Comparison of ENCODE assay signal across 7 mouse cellular contexts in genomic region chr6:88924502-88925275, GRCm38 (mm10). TPM values are rescaled to one million over a fixed set of nuclear protein-coding genes. Genes with fewer than 3 reads are reported as not detected.
A peak's percentile ranks its signal among the peaks of the same experiment; 100 is the strongest.
DNase-seq lines count a peak whose midpoint lies in the region; ATAC-seq lines count a peak whose summit lies in the region.

No protein-coding gene starts in this region.

- H3K36me3 ChIP-seq in hindbrain, embryonic 15.5 days: no peaks in the 10 kb centered on the region
- H3K36me3 ChIP-seq in limb, embryonic 15.5 days: no peaks in the 10 kb centered on the region

- H3K4me2 ChIP-seq in hindbrain, embryonic 15.5 days: no peak overlapping the region
- H3K4me2 ChIP-seq in limb, embryonic 15.5 days: no peak overlapping the region

- H3K4me3 ChIP-seq in hindbrain, embryonic 15.5 days: no peak overlapping the region
- H3K4me3 ChIP-seq in limb, embryonic 15.5 days: no peak overlapping the region

- WGBS in hindbrain, embryonic 15.5 days: 6% methylated on average over 5 of the region's 5 CpGs
- 11% methylated on average over 5 of the region's 5 CpGs for WGBS in limb, embryonic 15.5 days

- peak; percentile 19; the same call in 1 of the 2 replicates for ATAC-seq in hindbrain, embryonic 15.5 days (ENCODE audit: low FRiP score, low read depth)
- ATAC-seq in limb, embryonic 15.5 days (ENCODE audit: insufficient number of reproducible peaks, low FRiP score, low TSS enrichment, low read depth): peak; percentile 75

- H3K27ac ChIP-seq in hindbrain, embryonic 15.5 days (replicated peaks): peak overlapping the region; percentile 65
- H3K27ac ChIP-seq in limb, embryonic 15.5 days: peak overlapping the region; percentile 87

- H3K4me1 ChIP-seq in hindbrain, embryonic 15.5 days (replicated peaks): peaks cover 46% of the 10 kb centered on the region
- peaks cover 34% of the 10 kb centered on the region for H3K4me1 ChIP-seq in limb, embryonic 15.5 days

- DNase-seq in NIH3T3 (ENCODE audit: low read depth): peak; percentile 95
- DNase-seq in brain, adult 2 months (ENCODE audit: low read depth, low spot score): peak; percentile 83
- peak; percentile 75 for DNase-seq in gastrocnemius, adult 18-20 months (ENCODE audit: low spot score)
- peak; percentile 61 for DNase-seq in ovary, postnatal 36 days (ENCODE audit: low spot score)
- no peak for DNase-seq in frontal cortex, postnatal 25 days (ENCODE audit: low spot score in 2 of 2)

- no peaks in the 10 kb centered on the region for H3K9me3 ChIP-seq in hindbrain, embryonic 15.5 days
- H3K9me3 ChIP-seq in limb, embryonic 15.5 days: no peaks in the 10 kb centered on the region

- no peaks in the 10 kb centered on the region for H3K27me3 ChIP-seq in hindbrain, embryonic 15.5 days
- H3K27me3 ChIP-seq in limb, embryonic 15.5 days: no peaks in the 10 kb centered on the region

- no peak overlapping the region for H3K9ac ChIP-seq in hindbrain, embryonic 15.5 days
- H3K9ac ChIP-seq in limb, embryonic 15.5 days: no peak overlapping the region

RNA-seq across cellular contexts. Expression of gene Tpra1, which starts 22.6 kb away (rescaled TPM):
- 10 to 100 TPM; 17.9 to 27.9 TPM for total RNA-seq in gastrocnemius, adult 18-20 months (2021)
- 81.7 and 94.2 TPM in 2 replicates for polyA plus RNA-seq in hindbrain, embryonic 15.5 days (2015; fragmentation: Nextera tagmentation; extraction: Ambion mirVana)
- 83.2 and 83.3 TPM in 2 replicates for polyA plus RNA-seq in limb, embryonic 15.5 days (2015; fragmentation: Nextera tagmentation; extraction: Ambion mirVana)

RNA-seq across cellular contexts. Expression of gene Mcm2, which starts 26.1 kb away (rescaled TPM):
- 1 to 10 TPM; 6.1 to 6.4 TPM for total RNA-seq in gastrocnemius, adult 18-20 months (2021)
- polyA plus RNA-seq in hindbrain, embryonic 15.5 days (2015; fragmentation: Nextera tagmentation; extraction: Ambion mirVana): 34.0 and 36.2 TPM in 2 replicates
- 99.4 and 100 TPM in 2 replicates for polyA plus RNA-seq in limb, embryonic 15.5 days (2015; fragmentation: Nextera tagmentation; extraction: Ambion mirVana)

RNA-seq across cellular contexts. Expression of gene Podxl2, which starts 49.8 kb away (rescaled TPM):
- 10 to 100 TPM; 63.1 to 63.5 TPM for total RNA-seq in gastrocnemius, adult 18-20 months (2021)
- polyA plus RNA-seq in hindbrain, embryonic 15.5 days (2015; fragmentation: Nextera tagmentation; extraction: Ambion mirVana): 584 and 747 TPM in 2 replicates
- 85.6 and 88.3 TPM in 2 replicates for polyA plus RNA-seq in limb, embryonic 15.5 days (2015; fragmentation: Nextera tagmentation; extraction: Ambion mirVana)

Comparison
In these comparisons a context has a peak if more than half of its experiments do, and no peak if none do; other contexts are left out.
1. DNase-seq: peak in NIH3T3 (single experiment), brain, adult 2 months (single experiment), gastrocnemius, adult 18-20 months (single experiment) and ovary, postnatal 36 days (single experiment); none in frontal cortex, postnatal 25 days (0 of 2).